Mouse (Mus musculus): ENCODE data around the gene Scd2.
"Not testable (repeated sequence)": the region's sequence is repeated elsewhere in the genome, so short reads cannot be mapped to it uniquely, and the experiment has no call there.

The Scd2 gene

GRCm38 (mm10) chr19:44292941-44293768 is at the start of gene Scd2:
TSS of gene Scd2 (plus strand) at chr19:44293674.
- no peak for DNase-seq (ENCODE audit: low spot score in 2 of 2)

GRCm38 (mm10) chr19:44245761-44246171 is 47.7 kb upstream of the Scd2 start:
- peak in 1 of 2 experiments; percentile 42 for DNase-seq (ENCODE audit: low spot score in 2 of 2)

- DNase-seq (ENCODE audit: low spot score in 2 of 2) = peak in 1 of 2 experiments; percentile 21
Observed at GRCm38 (mm10) chr19:44246341-44246911, 47.0 kb upstream of the Scd2 start.

GRCm38 (mm10) chr19:44247281-44248080 is 46.0 kb upstream of the Scd2 start:
- peak in 1 of 2 experiments; percentile 20 for DNase-seq (ENCODE audit: low spot score in 2 of 2)

- DNase-seq (ENCODE audit: low spot score in 2 of 2) = peak; percentile 92 to 94
Observed at GRCm38 (mm10) chr19:44248081-44248853, 45.2 kb upstream of the Scd2 start.

GRCm38 (mm10) chr19:44248854-44249351 is 44.6 kb upstream of the Scd2 start:
- DNase-seq (ENCODE audit: low spot score in 2 of 2) = no peak

GRCm38 (mm10) chr19:44251138-44251537 is 42.3 kb upstream of the Scd2 start:
- not testable (repeated sequence) for DNase-seq (ENCODE audit: low spot score in 2 of 2)

- DNase-seq (ENCODE audit: low spot score in 2 of 2) = no peak
Observed at GRCm38 (mm10) chr19:44251936-44252558, 41.4 kb upstream of the Scd2 start.

GRCm38 (mm10) chr19:44254106-44254505 is 39.4 kb upstream of the Scd2 start:
- DNase-seq (ENCODE audit: low spot score in 2 of 2) = not testable (repeated sequence)

GRCm38 (mm10) chr19:44257377-44257966 is 36.0 kb upstream of the Scd2 start:
- DNase-seq (ENCODE audit: low spot score in 2 of 2) = no peak

GRCm38 (mm10) chr19:44259484-44259883 is 34.0 kb upstream of the Scd2 start:
- no peak for DNase-seq (ENCODE audit: low spot score in 2 of 2)

- no peak for DNase-seq (ENCODE audit: low spot score in 2 of 2)
Observed at GRCm38 (mm10) chr19:44260487-44260886, 33.0 kb upstream of the Scd2 start.

- no peak for DNase-seq (ENCODE audit: low spot score in 2 of 2)
Observed at GRCm38 (mm10) chr19:44261774-44262173, 31.7 kb upstream of the Scd2 start.

GRCm38 (mm10) chr19:44263581-44263980 is 29.9 kb upstream of the Scd2 start:
- no peak for DNase-seq (ENCODE audit: low spot score in 2 of 2)

GRCm38 (mm10) chr19:44264226-44264625 is 29.2 kb upstream of the Scd2 start:
- no peak for DNase-seq (ENCODE audit: low spot score in 2 of 2)

- no peak for DNase-seq (ENCODE audit: low spot score in 2 of 2)
Observed at GRCm38 (mm10) chr19:44265300-44265699, 28.2 kb upstream of the Scd2 start.

- no peak for DNase-seq (ENCODE audit: low spot score in 2 of 2)
Observed at GRCm38 (mm10) chr19:44265911-44266337, 27.6 kb upstream of the Scd2 start.

GRCm38 (mm10) chr19:44266458-44266823 is 27.0 kb upstream of the Scd2 start:
- DNase-seq (ENCODE audit: low spot score in 2 of 2) = no peak

GRCm38 (mm10) chr19:44266824-44267498 is 26.5 kb upstream of the Scd2 start:
- peak; percentile 85 to 92 for DNase-seq (ENCODE audit: low spot score in 2 of 2)

- no peak for DNase-seq (ENCODE audit: low spot score in 2 of 2)
Observed at GRCm38 (mm10) chr19:44267499-44268002, 25.9 kb upstream of the Scd2 start.

Data from left cerebral cortex, adult 9 months (tissue).